Mouse (Mus musculus) kidney, postnatal 0 days (tissue): ENCODE measurements at regions not wholly inside any gene's neighbourhood (a gene's known extent, or its start where the extent isn't known, plus 50 kb on each side); places are given as distances from the start of the nearest gene placed in this dataset.

Experiments used
- ATAC-seq: fragments of 200-750 bp; cut with Nextera tagmentation; replicated peaks from 2 replicates; pipeline ENCODE4 v1.8.0; 2017; ENCODE audit warnings: low read depth, moderate number of reproducible peaks, moderate TSS enrichment, moderate library complexity; ENCODE audit not compliant: low FRiP score
- DNase-seq: peaks from one replicate; pipeline ENCODE4 v3.0.0-alpha.2; 2016; ENCODE audit warnings: low spot score
- H3K27ac ChIP-seq: fragments of 300-500 bp; sonication (generic); 2 replicates; pipeline ENCODE4 v1.5.1; 2014; ENCODE audit warnings: mild to moderate bottlenecking
- H3K27me3 ChIP-seq: fragments of 300-500 bp; sonication (generic); 2 replicates; pipeline ENCODE4 v1.6.1; 2014; ENCODE audit warnings: low read length, mixed read lengths; ENCODE audit not compliant: insufficient read depth
- H3K36me3 ChIP-seq: fragments of 300-500 bp; sonication (generic); 2 replicates; pipeline ENCODE4 v1.6.1; 2014; ENCODE audit warnings: low read length, mixed read lengths; ENCODE audit not compliant: insufficient read depth
- H3K4me1 ChIP-seq: fragments of 300-500 bp; sonication (generic); replicated peaks from 2 replicates; pipeline ENCODE4 v1.6.1; 2014; ENCODE audit warnings: antibody characterized with exemption, low read length, mixed read lengths; ENCODE audit not compliant: insufficient read depth
- H3K4me2 ChIP-seq: fragments of 300-500 bp; sonication (generic); 2 replicates; pipeline ENCODE4 v1.6.1; 2014; ENCODE audit warnings: mild to moderate bottlenecking, low read length, moderate library complexity, mixed read lengths
- H3K4me3 ChIP-seq: fragments of 300-500 bp; sonication (generic); replicated peaks from 2 replicates; pipeline ENCODE4 v1.5.1; 2014; ENCODE audit warnings: low read depth, low read length
- H3K9ac ChIP-seq: fragments of 300-500 bp; sonication (generic); 2 replicates; pipeline ENCODE4 v1.6.1; 2014; ENCODE audit warnings: low read depth, low read length
- H3K9me3 ChIP-seq: fragments of 300-500 bp; sonication (generic); replicated peaks from 2 replicates; pipeline ENCODE4 v1.6.1; 2016; ENCODE audit warnings: low read length, inconsistent platforms, mixed read lengths
- CTCF ChIP-seq: IDR thresholded peaks from 2 replicates; pipeline ENCODE4 v1.5.1; 2016; ENCODE audit warnings: antibody characterized with exemption, low read depth, mild to moderate bottlenecking, moderate library complexity
- WGBS: fragments of 180-500 bp; shearing (Covaris S2); extraction: QIAGEN DNeasy Blood & Tissue Kit; methylation state at CpG from one replicate; pipeline ENCODE4 v1.1.7; 2014; 5-methylcytosine and 5-hydroxymethylcytosine counted together
- microRNA-seq: library from miRNA; unstranded; fragments of <30 nt; microRNA quantifications from one replicate; pipeline ENCODE4, GENCODE M21; 2016

GRCm38 (mm10) chr9:122678001-122678696 is 69.0 kb upstream of the Topaz1 start:
- DNase-seq (no peak), ATAC-seq (no peak)

DNA sequence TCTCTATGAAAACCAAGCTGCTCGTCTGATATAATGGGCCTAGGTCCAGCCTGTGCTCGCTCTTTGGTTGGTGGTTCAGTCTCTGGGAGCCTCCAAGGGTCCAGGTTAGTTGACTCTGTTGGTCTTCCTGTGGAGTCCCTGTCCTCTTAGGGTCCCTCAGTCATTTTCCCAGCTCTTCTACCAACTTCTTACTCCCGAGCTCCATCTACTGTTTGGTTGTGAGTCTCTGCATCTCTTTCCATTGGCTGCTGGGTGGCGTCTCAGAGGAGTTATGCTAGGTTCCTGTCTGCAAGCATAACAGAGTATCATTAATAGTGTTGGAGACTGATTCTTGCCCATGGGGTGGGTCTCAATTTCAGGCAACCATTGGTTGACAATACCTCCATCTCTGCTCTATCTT is 60.0 kb upstream of the Topaz1 start:
- H3K4me2 ChIP-seq, result no peak overlapping the region
- peak; percentile 68 for TF ChIP-seq CTCF
- ATAC-seq (no peak), DNase-seq (peak; percentile 76)
- H3K9ac ChIP-seq, result no peak overlapping the region
- H3K36me3 ChIP-seq, result no peaks in the 10 kb centered on the region
- no peaks in the 10 kb centered on the region for H3K9me3 ChIP-seq
- no peaks in the 10 kb centered on the region for H3K27me3 ChIP-seq
- 31% methylated on average over 4 of the region's 4 CpGs for WGBS
- no peak overlapping the region for H3K4me3 ChIP-seq
- no peak overlapping the region for H3K27ac ChIP-seq
- H3K4me1 ChIP-seq, result no peaks in the 10 kb centered on the region

More at GRCm38 (mm10) chr9:122678001-122678696, 69.0 kb upstream of the Topaz1 start:
- no peaks in the 10 kb centered on the region for H3K27me3 ChIP-seq
- no peak overlapping the region for H3K4me2 ChIP-seq
- no peaks in the 10 kb centered on the region for H3K36me3 ChIP-seq
- no peak overlapping the region for H3K27ac ChIP-seq
- 71% methylated on average over 14 of the region's 14 CpGs for WGBS
- no peak for TF ChIP-seq CTCF
- H3K9me3 ChIP-seq, result no peaks in the 10 kb centered on the region
- H3K4me3 ChIP-seq, result no peak overlapping the region
- no peak overlapping the region for H3K9ac ChIP-seq
- H3K4me1 ChIP-seq, result no peaks in the 10 kb centered on the region

DNA sequence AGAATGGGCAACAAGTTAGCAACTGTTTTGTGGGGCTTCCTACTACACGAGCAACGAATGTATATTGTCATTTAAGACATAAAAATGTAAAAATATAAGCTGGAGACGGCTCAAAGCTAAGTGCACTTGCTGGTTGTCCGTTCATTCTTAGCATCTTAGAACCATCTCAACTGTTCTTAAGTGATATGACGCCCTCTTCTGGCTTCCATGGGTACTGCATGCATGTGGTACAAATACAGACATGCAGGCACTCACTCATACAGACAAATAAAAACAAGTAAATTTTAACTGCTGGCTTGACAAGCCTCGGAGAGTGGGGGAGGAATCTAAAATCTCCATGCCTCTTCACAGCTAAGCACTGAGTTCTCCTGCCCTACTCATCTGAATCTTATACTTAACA is 55.3 kb upstream of the Topaz1 start:
- no peaks in the 10 kb centered on the region for H3K4me1 ChIP-seq
- DNase-seq (no peak), ATAC-seq (no peak)
- TF ChIP-seq CTCF, result peak; percentile 50
- no peak overlapping the region for H3K9ac ChIP-seq
- 69% methylated on average over 6 of the region's 6 CpGs for WGBS
- H3K9me3 ChIP-seq, result no peaks in the 10 kb centered on the region
- no peaks in the 10 kb centered on the region for H3K36me3 ChIP-seq
- no peak overlapping the region for H3K27ac ChIP-seq
- no peak overlapping the region for H3K4me2 ChIP-seq
- no peaks in the 10 kb centered on the region for H3K27me3 ChIP-seq
- H3K4me3 ChIP-seq, result no peak overlapping the region

- TF ChIP-seq CTCF, result no peak
Measured at GRCm38 (mm10) chr9:122695724-122696123, 51.4 kb upstream of the Topaz1 start.

More at GRCm38 (mm10) chr9:122695724-122696123, 51.4 kb upstream of the Topaz1 start:
- H3K9me3 ChIP-seq, result no peaks in the 10 kb centered on the region
- no peaks in the 10 kb centered on the region for H3K36me3 ChIP-seq
- no peaks in the 10 kb centered on the region for H3K27me3 ChIP-seq
- no peak overlapping the region for H3K4me3 ChIP-seq
- no peaks in the 10 kb centered on the region for H3K4me1 ChIP-seq
- no peak for ATAC-seq
- H3K9ac ChIP-seq, result no peak overlapping the region
- H3K27ac ChIP-seq, result no peak overlapping the region
- H3K4me2 ChIP-seq, result no peak overlapping the region
- no peak for DNase-seq
- 5% methylated on average over 1 of the region's 1 CpGs for WGBS

Small RNA genes in the stretch of these regions (microRNA-seq; reads per million reads assigned to microRNA genes)
- gene Mir138-1, result 23.8 reads per million, percentile 35 among the genes with 10 or more reads in this experiment
